Mouse (Mus musculus): ENCODE results near the gene Rab13.

DNA sequence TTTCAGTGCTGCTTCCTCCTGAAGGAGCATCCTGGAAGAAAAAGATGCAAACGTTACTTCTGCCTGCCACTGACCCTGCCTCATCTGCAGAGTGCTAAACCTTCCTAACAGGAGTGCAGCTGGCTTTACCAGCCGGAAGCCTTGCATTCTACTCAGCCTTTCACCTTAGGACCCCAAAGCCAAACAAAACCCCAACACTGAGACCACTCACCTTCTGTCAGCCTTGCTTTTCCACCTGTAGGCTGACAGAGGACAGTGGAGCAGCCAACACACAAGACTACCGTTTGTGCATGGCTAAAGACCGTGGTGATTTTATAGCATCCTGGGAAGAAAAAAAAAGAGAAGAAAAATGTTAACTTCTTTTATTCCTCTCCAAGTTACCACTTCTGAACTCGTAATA is 772 bp upstream of the Rab13 start:
- TF ChIP-seq CTCF (IDR thresholded peaks at IDR 0.05; ENCODE audit: low read depth, low read length) (no peak), POLR2A (IDR thresholded peaks at IDR 0.05; ENCODE audit: extremely low read depth, insufficient read depth, low read length) (no peak)

Measured in liver, adult 2 months (tissue).